Mouse (Mus musculus) stomach, embryonic 15.5 days (tissue): ENCODE data around the gene Myoz1. TPM values are rescaled to one million over a fixed set of nuclear protein-coding genes. Genes with fewer than 3 reads are reported as not detected.
A peak's percentile ranks its signal among the peaks of the same experiment; 100 is the strongest.

Experiments used
- ATAC-seq: fragments of 200-750 bp; cut with Nextera tagmentation; 2 replicates; pipeline ENCODE4 v1.8.0; 2017; ENCODE audit warnings: low read depth, moderate number of reproducible peaks, moderate TSS enrichment; ENCODE audit not compliant: insufficient read depth, low FRiP score
- H3K27ac ChIP-seq: fragments of 300-500 bp; sonication (generic); 2 replicates; pipeline ENCODE4 v1.5.1; 2015; ENCODE audit warnings: mild to moderate bottlenecking, inconsistent platforms
- H3K27me3 ChIP-seq: fragments of 300-500 bp; sonication (generic); replicated peaks from 2 replicates; pipeline ENCODE4 v1.6.1; 2015; ENCODE audit warnings: inconsistent platforms
- H3K36me3 ChIP-seq: fragments of 300-500 bp; sonication (generic); 2 replicates; pipeline ENCODE4 v1.6.1; 2015; ENCODE audit warnings: inconsistent platforms
- H3K4me1 ChIP-seq: fragments of 300-500 bp; sonication (generic); 2 replicates; pipeline ENCODE4 v1.6.1; 2015; ENCODE audit warnings: inconsistent platforms
- H3K4me2 ChIP-seq: fragments of 300-500 bp; sonication (generic); 2 replicates; pipeline ENCODE4 v1.6.1; 2015; ENCODE audit warnings: mild to moderate bottlenecking, inconsistent platforms
- H3K4me3 ChIP-seq: fragments of 300-500 bp; sonication (generic); replicated peaks from 2 replicates; pipeline ENCODE4 v1.5.1; 2015; ENCODE audit warnings: inconsistent platforms
- H3K9ac ChIP-seq: fragments of 300-500 bp; sonication (generic); 2 replicates; pipeline ENCODE4 v1.6.1; 2015; ENCODE audit warnings: inconsistent platforms
- H3K9me3 ChIP-seq: fragments of 300-500 bp; sonication (generic); 2 replicates; pipeline ENCODE4 v1.6.1; 2016; ENCODE audit warnings: inconsistent platforms
- WGBS: fragments of 180-500 bp; shearing (Covaris S2); methylation state at CpG from one replicate; pipeline ENCODE4 v1.1.7; 2015; 5-methylcytosine and 5-hydroxymethylcytosine counted together
- polyA plus RNA-seq: library from polyadenylated mRNA; unstranded; fragments of >200 nt; fragmentation: Nextera tagmentation; extraction: Ambion mirVana; gene quantifications from 2 replicates; pipeline ENCODE4 v1.2.1, GENCODE M21; 2015

Gene Myoz1
- polyA plus RNA-seq, 1 experiment from 2014 or later, result 0.23 TPM

DNA sequence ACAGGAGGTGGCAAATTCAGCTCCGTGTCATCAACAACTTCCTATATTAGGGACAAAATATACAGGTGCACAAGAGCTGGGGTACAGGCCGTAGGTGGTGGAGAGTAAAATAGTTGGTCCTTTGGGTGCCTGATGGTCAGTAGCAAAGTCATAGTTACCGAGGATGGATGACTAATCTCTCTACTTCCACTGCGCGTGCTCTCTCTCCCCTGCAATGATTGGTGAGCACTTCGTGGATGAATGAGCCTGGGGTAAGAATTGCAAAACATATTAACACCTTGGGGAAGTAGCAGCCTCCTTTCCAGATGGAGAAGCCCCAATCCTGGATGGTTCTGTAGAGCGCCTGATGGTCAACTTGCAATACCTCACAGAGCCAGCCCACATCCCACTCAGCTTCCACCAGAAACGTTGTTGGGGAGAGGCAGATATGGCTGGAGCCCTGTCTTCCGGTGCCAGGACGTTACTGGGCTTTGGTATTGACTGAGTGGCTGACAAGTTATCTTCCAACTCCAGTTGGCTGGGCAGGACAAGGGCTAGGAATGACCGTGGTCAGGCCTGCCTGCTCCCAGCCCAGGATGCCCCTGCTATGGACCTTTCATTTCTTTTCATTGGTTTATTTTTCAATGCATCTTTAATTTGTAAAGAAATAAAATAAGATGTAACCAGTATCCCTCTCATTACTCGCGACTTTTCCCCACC, 38.0 kb upstream of the Myoz1 start:
- Histone ChIP-seq H3K4me1 (peaks cover 16% of the 10 kb centered on the region), H3K9me3 (no peaks in the 10 kb centered on the region), H3K27me3 (no peaks in the 10 kb centered on the region), H3K4me2 (peak overlapping the region; percentile 72), H3K36me3 (peaks cover 40% of the 10 kb centered on the region), H3K27ac (peak overlapping the region; percentile 97), H3K4me3 (peak overlapping the region; percentile 76), H3K9ac (peak overlapping the region; percentile 75; the same call in 1 of the 2 replicates)
- no peak; the same call in 1 of the 2 replicates for ATAC-seq
- WGBS, result 45% methylated on average over 13 of the region's 13 CpGs

DNA sequence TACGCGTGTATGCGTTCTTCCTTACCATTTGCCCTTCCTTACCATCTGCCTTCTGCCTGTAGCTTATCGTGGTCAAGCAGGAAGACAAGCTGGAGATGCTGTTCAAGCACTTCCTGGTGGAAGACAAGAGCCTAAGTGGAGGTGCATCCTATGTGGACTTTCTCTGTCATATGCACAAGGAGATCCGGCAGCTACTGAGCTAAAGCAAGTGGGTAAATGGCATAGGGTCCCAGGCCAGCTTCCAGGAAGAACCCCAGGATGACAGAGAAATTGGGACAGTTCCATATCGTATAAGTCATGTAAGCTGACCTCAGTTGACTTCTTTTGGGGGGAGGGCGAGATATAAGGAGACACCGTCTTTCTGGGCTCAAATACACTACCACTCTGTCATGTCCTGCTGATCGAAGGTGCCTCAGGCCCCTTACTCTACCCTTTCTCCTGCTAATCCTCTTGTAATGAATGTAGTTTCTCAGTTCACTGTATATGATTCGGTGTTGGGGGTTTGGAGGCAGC, 37.3 kb upstream of the Myoz1 start:
- peaks cover 16% of the 10 kb centered on the region for H3K4me1 ChIP-seq
- no peaks in the 10 kb centered on the region for H3K27me3 ChIP-seq
- H3K27ac ChIP-seq, result no peak overlapping the region
- no peak overlapping the region for H3K4me3 ChIP-seq
- H3K36me3 ChIP-seq, result peaks cover 46% of the 10 kb centered on the region
- WGBS, result 91% methylated on average over 10 of the region's 10 CpGs
- H3K9ac ChIP-seq, result no peak overlapping the region
- H3K4me2 ChIP-seq, result no peak overlapping the region; the same call in 1 of the 2 replicates
- no peaks in the 10 kb centered on the region for H3K9me3 ChIP-seq
- ATAC-seq, result no peak

DNA sequence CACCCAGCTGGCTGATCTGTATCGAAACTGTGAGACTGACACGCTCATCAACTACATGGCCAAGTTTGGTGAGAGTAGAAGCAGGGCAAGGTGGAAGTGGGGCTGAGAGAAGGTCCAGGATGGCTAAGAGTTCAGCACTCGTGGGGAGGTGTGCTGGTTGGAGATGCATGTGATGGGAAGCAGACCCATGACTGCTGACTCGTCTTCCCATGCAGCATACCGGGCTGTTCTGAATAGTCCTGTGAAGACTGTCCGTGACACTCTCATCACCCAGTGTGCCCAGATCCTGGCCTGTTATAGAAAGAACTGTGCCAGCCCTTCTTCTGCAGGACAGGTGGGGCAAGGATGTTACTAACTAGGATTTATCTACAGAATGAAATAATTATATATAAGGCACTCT, 35.4 kb upstream of the Myoz1 start:
- H3K9me3 ChIP-seq, result no peaks in the 10 kb centered on the region
- peaks cover 65% of the 10 kb centered on the region for H3K36me3 ChIP-seq
- no peak for ATAC-seq
- H3K4me1 ChIP-seq, result peaks cover 11% of the 10 kb centered on the region
- no peak overlapping the region for H3K4me3 ChIP-seq
- H3K9ac ChIP-seq, result no peak overlapping the region
- 90% methylated on average over 6 of the region's 6 CpGs for WGBS
- H3K27me3 ChIP-seq, result no peaks in the 10 kb centered on the region
- no peak overlapping the region for H3K27ac ChIP-seq
- H3K4me2 ChIP-seq, result no peak overlapping the region

- H3K4me3 ChIP-seq, result no peak overlapping the region
Measured at GRCm38 (mm10) chr14:20689009-20689408, 32.7 kb upstream of the Myoz1 start.

DNA sequence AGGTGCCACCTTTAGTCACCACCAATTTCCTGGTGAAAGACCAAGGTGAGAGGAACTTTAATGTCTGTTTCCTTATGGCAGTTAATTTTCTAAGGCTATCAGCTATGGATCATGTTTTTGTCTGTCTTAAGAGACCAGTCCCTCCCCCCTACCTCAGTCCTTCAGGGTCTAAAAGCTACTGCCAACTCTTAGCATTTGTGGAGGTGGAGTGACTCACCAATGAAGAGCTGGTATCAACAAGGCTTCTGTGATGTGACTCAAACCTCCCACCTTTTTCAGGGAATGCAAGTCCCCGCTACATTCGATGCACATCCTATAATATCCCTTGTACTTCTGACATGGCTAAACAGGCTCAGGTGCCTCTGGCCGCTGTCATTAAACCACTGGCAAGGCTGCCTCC, 30.2 kb upstream of the Myoz1 start:
- H3K9ac ChIP-seq, result no peak overlapping the region
- H3K9me3 ChIP-seq, result no peaks in the 10 kb centered on the region
- H3K4me1 ChIP-seq, result no peaks in the 10 kb centered on the region
- WGBS, result 94% methylated on average over 3 of the region's 3 CpGs
- H3K36me3 ChIP-seq, result peaks cover 93% of the 10 kb centered on the region
- no peak for ATAC-seq
- H3K27ac ChIP-seq, result no peak overlapping the region
- no peak overlapping the region for H3K4me3 ChIP-seq
- no peaks in the 10 kb centered on the region for H3K27me3 ChIP-seq
- H3K4me2 ChIP-seq, result no peak overlapping the region

More at GRCm38 (mm10) chr14:20689009-20689408, 32.7 kb upstream of the Myoz1 start:
- Histone ChIP-seq H3K4me2 (no peak overlapping the region), H3K4me1 (no peaks in the 10 kb centered on the region), H3K9me3 (no peaks in the 10 kb centered on the region), H3K27me3 (no peaks in the 10 kb centered on the region), H3K36me3 (peaks cover 92% of the 10 kb centered on the region), H3K9ac (no peak overlapping the region), H3K27ac (no peak overlapping the region)
- ATAC-seq, result no peak
- WGBS, result 79% methylated on average over 2 of the region's 2 CpGs

- Histone ChIP-seq H3K27ac (no peak overlapping the region), H3K4me1 (no peaks in the 10 kb centered on the region), H3K4me2 (no peak overlapping the region), H3K9ac (no peak overlapping the region), H3K9me3 (no peaks in the 10 kb centered on the region), H3K36me3 (peaks cover 88% of the 10 kb centered on the region), H3K27me3 (no peaks in the 10 kb centered on the region), H3K4me3 (no peak overlapping the region)
- ATAC-seq, result no peak
- 71% methylated on average over 3 of the region's 3 CpGs for WGBS
Measured at GRCm38 (mm10) chr14:20682498-20682897, 26.2 kb upstream of the Myoz1 start.

DNA sequence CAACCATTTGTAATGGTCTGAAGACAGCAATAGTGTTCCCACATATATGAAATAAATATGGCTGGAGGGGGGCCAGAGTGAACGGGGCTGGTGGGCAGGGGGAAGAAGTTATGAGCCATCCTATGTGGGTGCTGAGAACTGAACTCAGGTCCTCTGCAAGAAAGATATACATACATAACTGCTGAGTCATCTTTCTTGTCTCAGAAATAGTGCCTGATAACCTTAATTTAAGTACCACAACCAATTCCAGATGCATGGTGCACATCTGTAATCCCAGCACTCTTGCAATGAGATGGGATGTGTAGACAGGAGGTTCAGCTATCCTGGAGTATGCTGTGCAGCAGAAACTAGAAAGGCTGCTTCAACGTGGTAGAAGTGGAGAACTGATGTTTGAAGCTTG, 25.4 kb upstream of the Myoz1 start:
- Histone ChIP-seq H3K36me3 (peaks cover 84% of the 10 kb centered on the region), H3K9ac (no peak overlapping the region), H3K4me1 (no peaks in the 10 kb centered on the region), H3K4me3 (no peak overlapping the region), H3K27me3 (no peaks in the 10 kb centered on the region), H3K9me3 (no peaks in the 10 kb centered on the region), H3K4me2 (no peak overlapping the region), H3K27ac (no peak overlapping the region)
- ATAC-seq, result no peak
- 88% methylated on average over 2 of the region's 2 CpGs for WGBS

- peaks cover 55% of the 10 kb centered on the region for H3K36me3 ChIP-seq
- H3K4me1 ChIP-seq, result 0 out of 2 replicates have a peak, but pooled peaks cover 5% of the 10 kb centered on the region
- no peak overlapping the region for H3K4me2 ChIP-seq
- WGBS, result 91% methylated on average over 4 of the region's 4 CpGs
- no peak for ATAC-seq
- no peak overlapping the region for H3K9ac ChIP-seq
- no peak overlapping the region for H3K4me3 ChIP-seq
- H3K9me3 ChIP-seq, result no peaks in the 10 kb centered on the region
- no peak overlapping the region for H3K27ac ChIP-seq
- H3K27me3 ChIP-seq, result no peaks in the 10 kb centered on the region
Measured at GRCm38 (mm10) chr14:20677906-20678305, 21.6 kb upstream of the Myoz1 start.

DNA sequence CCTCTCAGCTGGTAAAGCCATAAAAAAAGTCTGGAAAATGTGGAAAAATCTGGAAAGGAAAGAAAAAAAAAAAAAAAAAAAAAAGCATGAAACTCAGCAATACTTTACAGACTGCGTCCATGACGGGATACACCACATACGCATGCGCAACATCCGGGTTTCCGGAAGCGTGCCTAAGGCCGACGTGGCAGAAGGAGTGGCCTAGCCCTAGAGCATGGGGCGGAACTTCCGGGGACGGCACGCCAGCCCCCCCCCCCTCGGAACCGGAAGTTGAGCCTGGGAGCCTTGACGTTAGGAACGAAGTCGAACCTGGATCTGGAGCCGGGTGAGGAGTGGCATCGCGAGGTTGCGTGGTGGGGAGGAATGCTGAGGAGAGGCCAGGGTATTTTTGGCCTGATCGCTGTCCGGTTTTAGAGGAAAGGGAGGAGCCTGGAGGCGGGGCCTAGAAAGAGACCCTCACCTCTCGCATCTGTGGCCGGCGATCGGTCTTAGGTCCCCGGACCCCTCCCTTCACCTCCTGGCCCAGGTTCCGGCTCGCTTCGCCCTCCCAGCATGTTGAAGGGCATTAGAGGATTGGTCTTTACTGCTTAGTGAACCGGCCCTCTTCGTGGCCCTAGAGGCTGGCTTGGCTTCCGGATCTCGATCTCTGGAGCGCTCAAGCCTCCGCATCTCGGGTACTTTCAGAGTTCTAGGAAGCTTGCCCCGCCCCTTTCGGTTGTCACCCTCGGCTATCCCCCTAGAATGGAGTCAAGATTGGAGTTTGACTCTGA, 17.9 kb upstream of the Myoz1 start, which contains the start of gene Sec24c:
TSS of gene Sec24c (plus strand) at position 245 of the 770 bp plus-strand sequence.
- Histone ChIP-seq H3K4me3 (peak within 1 kb of the TSS; percentile 77), H3K4me1 (0 out of 2 replicates have a peak, but pooled peaks cover 5% of the 10 kb centered on the region), H3K36me3 (peaks cover 24% of the 10 kb centered on the region), H3K4me2 (peak within 1 kb of the TSS; percentile 74), H3K9ac (peak within 1 kb of the TSS; percentile 83), H3K9me3 (no peaks in the 10 kb centered on the region), H3K27ac (peak within 1 kb of the TSS; percentile 97), H3K27me3 (no peaks in the 10 kb centered on the region)
- under 1% methylated on average over 43 of the region's 43 CpGs for WGBS
- peak; percentile 96 for ATAC-seq

DNA sequence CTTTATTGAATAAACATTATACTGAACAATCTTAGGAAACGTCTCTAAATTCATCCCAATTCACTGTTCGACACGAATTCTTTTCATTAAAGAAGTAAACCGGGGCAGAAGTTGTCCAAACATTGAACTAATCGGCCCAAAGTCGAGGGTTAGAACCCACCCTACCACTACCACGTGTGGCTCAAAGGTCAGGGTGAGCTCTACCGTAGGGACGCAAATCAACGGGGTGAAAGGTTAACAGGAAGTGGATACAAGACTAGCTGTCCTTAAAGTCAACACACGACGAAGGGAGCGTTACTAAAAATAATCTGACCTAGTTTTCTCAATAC, 17.4 kb upstream of the Myoz1 start:
- Histone ChIP-seq H3K27me3 (no peaks in the 10 kb centered on the region), H3K36me3 (peaks cover 22% of the 10 kb centered on the region), H3K4me3 (peak overlapping the region; percentile 77), H3K27ac (peak overlapping the region; percentile 97), H3K9me3 (no peaks in the 10 kb centered on the region), H3K9ac (no peak overlapping the region), H3K4me2 (peak overlapping the region; percentile 59), H3K4me1 (0 out of 2 replicates have a peak, but pooled peaks cover 5% of the 10 kb centered on the region)
- 10% methylated on average over 13 of the region's 13 CpGs for WGBS
- ATAC-seq, result peak; percentile 41; the same call in 1 of the 2 replicates

DNA sequence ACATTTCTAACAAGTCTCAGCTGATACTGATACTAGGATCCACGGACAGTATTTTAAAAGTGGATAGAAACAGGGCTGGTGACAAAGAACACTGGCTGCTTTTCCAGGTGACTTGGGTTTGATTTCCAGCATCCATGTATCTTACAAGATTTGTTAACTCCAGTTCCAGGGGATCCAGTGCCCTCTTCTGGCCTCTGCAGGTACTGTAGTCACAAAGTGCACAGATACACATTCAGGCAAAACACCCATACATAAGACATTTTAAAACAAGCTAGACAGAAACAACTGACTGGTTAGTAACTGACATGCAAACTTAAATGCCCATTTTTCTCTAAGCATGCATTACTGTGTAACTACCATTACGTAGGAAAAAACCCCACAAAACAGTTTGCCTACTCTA, 16.6 kb upstream of the Myoz1 start:
- Histone ChIP-seq H3K27me3 (no peaks in the 10 kb centered on the region), H3K36me3 (peaks cover 17% of the 10 kb centered on the region; the same call in 1 of the 2 replicates), H3K4me3 (no peak overlapping the region), H3K4me1 (0 out of 2 replicates have a peak, but pooled peaks cover 5% of the 10 kb centered on the region), H3K27ac (no peak overlapping the region), H3K9me3 (no peaks in the 10 kb centered on the region), H3K4me2 (no peak overlapping the region), H3K9ac (no peak overlapping the region)
- no peak for ATAC-seq
- WGBS, result 92% methylated on average over 2 of the region's 2 CpGs
